Mouse (Mus musculus) heart, adult 2 months (tissue): Measurements from ENCODE around the gene Nfia. TPM values are rescaled to one million over a fixed set of nuclear protein-coding genes. Genes with fewer than 3 reads are reported as not detected.

ENCODE experiments used
- DNase-seq, 2 experiments: peaks; one replicate each; pipeline ENCODE4 v3.0.0; 2021
- H3K27ac ChIP-seq: fragments of 200-600 bp; 2 replicates; pipeline ENCODE4 v1.8.1; 2022
- H3K27me3 ChIP-seq: fragments of 200-500 bp; 2 replicates; pipeline ENCODE4 v1.6.1; 2012; ENCODE audit warnings: mild to moderate bottlenecking, low read length, inconsistent platforms, mixed read lengths; ENCODE audit not compliant: control insufficient read depth, insufficient read depth
- H3K36me3 ChIP-seq: fragments of 200-500 bp; 2 replicates; pipeline ENCODE4 v1.6.1; 2012; ENCODE audit warnings: low read length, inconsistent platforms; ENCODE audit not compliant: control insufficient read depth, insufficient read depth
- H3K4me1 ChIP-seq: fragments of 200-500 bp; 2 replicates; pipeline ENCODE4 v1.6.1; 2011; ENCODE audit warnings: low read length; ENCODE audit not compliant: control insufficient read depth, insufficient read depth
- H3K4me3 ChIP-seq: fragments of 200-600 bp; 2 replicates; pipeline ENCODE4 v1.8.1; 2022
- H3K79me2 ChIP-seq: fragments of 200-500 bp; replicated peaks from 2 replicates; pipeline ENCODE4 v1.6.1; 2012; ENCODE audit warnings: mild to moderate bottlenecking, inconsistent platforms, low read length, moderate library complexity, mixed read lengths; ENCODE audit not compliant: control insufficient read depth, insufficient read depth
- H3K9ac ChIP-seq: fragments of 200-500 bp; 2 replicates; pipeline ENCODE4 v1.6.1; 2012; ENCODE audit warnings: low read depth, mild to moderate bottlenecking, control low read depth, inconsistent platforms, low read length, mixed read lengths
- CTCF ChIP-seq: fragments of 200-600 bp; IDR thresholded peaks from 2 replicates; pipeline ENCODE4 v1.8.1; 2022; ENCODE audit warnings: antibody characterized with exemption, mild to moderate bottlenecking, moderate library complexity
- EP300 ChIP-seq: fragments of 200-500 bp; IDR thresholded peaks from 2 replicates; pipeline ENCODE4 v1.6.1; 2011; ENCODE audit warnings: low read depth, low read length, control low read depth; ENCODE audit not compliant: insufficient read depth
- POLR2A ChIP-seq: fragments of 200-500 bp; IDR thresholded peaks from 2 replicates; pipeline ENCODE4 v1.6.1; 2011; ENCODE audit warnings: mild to moderate bottlenecking, low read depth, low read length, control low read depth; ENCODE audit not compliant: insufficient read depth
- WGBS: fragments of 180-500 bp; shearing (Covaris S2); methylation state at CpG from one replicate; pipeline ENCODE4 v1.1.7; 2018; 5-methylcytosine and 5-hydroxymethylcytosine counted together
- intact Hi-C: fragments of 180-260 bp; cut with DNase I; formaldehyde crosslinking; loops from one replicate; pipeline ENCODE4 v1.15.1; 2025
- polyA plus RNA-seq: library from polyadenylated mRNA; depleted of rRNA; stranded (reverse); fragments of >200 nt; gene quantifications from 2 replicates; pipeline ENCODE4 v1.2.3, GENCODE M21; 2012
- total RNA-seq, 2 experiments: library from RNA; stranded (reverse); gene quantifications; 2 replicates each; pipeline ENCODE4 v1.2.3; 2021

Gene Nfia
- total and polyA plus RNA-seq, 3 experiments, result 70.3 to 128 (median 126) TPM

- Histone ChIP-seq H3K9ac (no peak overlapping the region), H3K27me3 (no peaks in the 10 kb centered on the region), H3K36me3 (peaks cover 25% of the 10 kb centered on the region), H3K79me2 (0 out of 2 replicates have a peak, but pooled peaks cover 1% of the 10 kb centered on the region), H3K4me1 (peaks cover 11% of the 10 kb centered on the region), H3K4me3 (no peak overlapping the region), H3K27ac (no peak overlapping the region; the same call in 1 of the 2 replicates)
- intact Hi-C loops, result no loop called here
- DNase-seq, result no peak
- no peak for TF ChIP-seq POLR2A
- TF ChIP-seq CTCF, result no peak
- no peak for TF ChIP-seq EP300
- 80% methylated on average over 4 of the region's 4 CpGs for WGBS
These were observed 59.7 kb downstream of the Nfia start for GRCm38 (mm10) chr4:97832279-97832640.

GRCm38 (mm10) chr4:97836812-97837211 lies 64.3 kb downstream of the Nfia start:
- TF ChIP-seq EP300, result no peak
- TF ChIP-seq CTCF, result no peak
- no peak for TF ChIP-seq POLR2A
- intact Hi-C loops, result no loop called here
- peaks cover 7% of the 10 kb centered on the region for H3K79me2 ChIP-seq
- H3K27ac ChIP-seq, result no peak overlapping the region; the same call in 1 of the 2 replicates
- no peak overlapping the region for H3K9ac ChIP-seq
- peak in 1 of 2 experiments; percentile 45 for DNase-seq
- H3K27me3 ChIP-seq, result no peaks in the 10 kb centered on the region
- peaks cover 23% of the 10 kb centered on the region for H3K4me1 ChIP-seq
- WGBS, result 32% methylated on average over 13 of the region's 13 CpGs
- H3K36me3 ChIP-seq, result peaks cover 33% of the 10 kb centered on the region
- H3K4me3 ChIP-seq, result no peak overlapping the region

GRCm38 (mm10) chr4:97837724-97838123 lies 65.2 kb downstream of the Nfia start:
- Histone ChIP-seq H3K36me3 (peaks cover 38% of the 10 kb centered on the region), H3K9ac (no peak overlapping the region), H3K27ac (no peak overlapping the region), H3K27me3 (no peaks in the 10 kb centered on the region), H3K79me2 (peaks cover 7% of the 10 kb centered on the region), H3K4me1 (peaks cover 26% of the 10 kb centered on the region), H3K4me3 (no peak overlapping the region)
- TF ChIP-seq EP300 (no peak), CTCF (no peak), POLR2A (no peak)
- DNase-seq, result no peak
- intact Hi-C loops, result no loop called here
- WGBS, result 50% methylated on average over 3 of the region's 3 CpGs

- DNase-seq, result no peak
- no peaks in the 10 kb centered on the region for H3K27me3 ChIP-seq
- TF ChIP-seq EP300, result no peak
- no peak for TF ChIP-seq CTCF
- H3K27ac ChIP-seq, result peak overlapping the region; percentile 16
- no peak overlapping the region for H3K9ac ChIP-seq
- H3K4me3 ChIP-seq, result no peak overlapping the region
- peaks cover 48% of the 10 kb centered on the region for H3K36me3 ChIP-seq
- peaks cover 26% of the 10 kb centered on the region for H3K4me1 ChIP-seq
- intact Hi-C loops, result no loop called here
- WGBS, result 49% methylated on average over 3 of the region's 3 CpGs
- H3K79me2 ChIP-seq, result peaks cover 9% of the 10 kb centered on the region
These were observed 66.1 kb downstream of the Nfia start for GRCm38 (mm10) chr4:97838651-97839050.

GRCm38 (mm10) chr4:97839406-97840101 lies 67.0 kb downstream of the Nfia start:
- 23% methylated on average over 7 of the region's 7 CpGs for WGBS
- DNase-seq, result no peak
- H3K27me3 ChIP-seq, result no peaks in the 10 kb centered on the region
- intact Hi-C loops, result no loop called here
- peak overlapping the region; percentile 22; the same call in 1 of the 2 replicates for H3K27ac ChIP-seq
- H3K4me3 ChIP-seq, result no peak overlapping the region
- H3K79me2 ChIP-seq, result peaks cover 9% of the 10 kb centered on the region
- peaks cover 26% of the 10 kb centered on the region for H3K4me1 ChIP-seq
- no peak for TF ChIP-seq POLR2A
- TF ChIP-seq CTCF, result no peak
- no peak for TF ChIP-seq EP300
- no peak overlapping the region for H3K9ac ChIP-seq
- peaks cover 49% of the 10 kb centered on the region for H3K36me3 ChIP-seq

GRCm38 (mm10) chr4:97840227-97841062 lies 67.9 kb downstream of the Nfia start:
- peak overlapping the region; percentile 34; the same call in 1 of the 2 replicates for H3K9ac ChIP-seq
- 79% methylated on average over 8 of the region's 8 CpGs for WGBS
- H3K36me3 ChIP-seq, result peaks cover 49% of the 10 kb centered on the region
- intact Hi-C loops, result no loop called here
- H3K79me2 ChIP-seq, result peaks cover 9% of the 10 kb centered on the region
- no peak for DNase-seq
- no peak for TF ChIP-seq EP300
- TF ChIP-seq CTCF, result no peak
- H3K27ac ChIP-seq, result peak overlapping the region; percentile 19
- no peak overlapping the region for H3K4me3 ChIP-seq
- H3K4me1 ChIP-seq, result peaks cover 26% of the 10 kb centered on the region
- H3K27me3 ChIP-seq, result no peaks in the 10 kb centered on the region
